Mouse (Mus musculus): Measurements from ENCODE around the gene Bcl2l1.
A peak's percentile ranks its signal among the peaks of the same experiment; 100 is the strongest.

Bcl2l1 gene

DNA sequence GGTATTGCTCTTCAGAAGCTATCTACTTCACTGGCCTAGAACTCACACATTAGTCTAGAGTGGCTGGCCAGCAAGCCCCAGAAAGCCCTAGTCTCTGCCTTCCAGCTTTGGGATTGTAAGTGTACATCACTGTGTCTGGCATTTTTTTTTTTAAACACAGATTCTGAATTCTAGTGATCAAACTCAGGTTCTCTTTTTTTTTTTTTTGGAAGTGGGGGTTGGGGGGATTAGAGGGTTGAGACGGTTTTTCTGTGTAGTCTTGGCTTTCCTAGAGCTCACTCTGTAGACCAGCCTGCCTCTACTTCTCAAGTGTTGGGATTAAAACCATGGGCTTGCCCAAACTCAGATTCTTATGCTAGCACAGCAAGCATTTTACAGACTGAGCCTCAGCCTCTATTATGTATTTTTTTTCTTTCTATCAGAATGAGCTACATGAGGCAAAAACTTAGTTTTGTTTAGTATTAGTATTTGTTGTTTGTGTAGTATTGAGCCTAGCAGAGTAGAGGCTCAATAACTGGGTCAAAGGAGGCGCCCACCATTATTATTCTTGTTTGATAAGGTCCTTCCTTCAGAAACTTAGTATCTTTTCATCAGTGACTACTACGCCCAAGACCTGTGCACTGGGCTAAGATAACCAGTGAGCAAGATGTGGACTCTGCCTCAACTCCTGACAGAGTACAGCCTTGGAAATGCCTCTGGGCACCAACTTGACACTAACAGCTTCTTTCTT, 6.9 kb downstream of the Bcl2l1 start:
- DNase-seq (ENCODE audit: low read depth), result no peak

- no peak for DNase-seq (ENCODE audit: low read depth)
These were observed 7.8 kb downstream of the Bcl2l1 start for GRCm38 (mm10) chr2:152823770-152824169.

- DNase-seq (ENCODE audit: low read depth), result no peak
These were observed 10.0 kb downstream of the Bcl2l1 start for GRCm38 (mm10) chr2:152821566-152821965.

- DNase-seq (ENCODE audit: low read depth), result no peak
These were observed 10.5 kb downstream of the Bcl2l1 start for GRCm38 (mm10) chr2:152821023-152821422.

- no peak for DNase-seq (ENCODE audit: low read depth)
These were observed 11.2 kb downstream of the Bcl2l1 start for GRCm38 (mm10) chr2:152820369-152820768.

DNA sequence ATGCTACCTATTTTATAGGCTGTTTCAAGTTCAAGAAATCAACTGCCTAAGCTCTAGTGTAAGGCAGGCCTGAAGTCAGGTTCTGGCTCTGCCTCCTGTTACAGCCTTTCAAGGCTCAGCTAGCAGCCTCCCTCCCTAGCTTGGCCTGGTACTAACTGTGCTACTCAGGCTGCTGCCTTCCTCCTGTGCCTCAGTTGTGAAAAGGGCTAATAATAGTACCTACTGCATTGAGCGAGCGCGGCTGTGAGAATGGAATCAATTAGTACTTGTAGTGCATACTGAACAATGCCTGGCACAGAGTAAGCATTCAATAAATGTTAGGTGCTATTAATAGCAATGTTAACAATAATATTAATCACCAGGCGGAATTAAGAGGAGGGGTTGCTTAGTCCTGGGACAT, 11.6 kb downstream of the Bcl2l1 start:
- DNase-seq (ENCODE audit: low read depth), result no peak

GRCm38 (mm10) chr2:152819097-152819624, 12.4 kb downstream of the Bcl2l1 start:
- no peak for DNase-seq (ENCODE audit: low read depth)

GRCm38 (mm10) chr2:152818679-152819078, 12.8 kb downstream of the Bcl2l1 start:
- no peak for DNase-seq (ENCODE audit: low read depth)

- DNase-seq (ENCODE audit: low read depth), result no peak
These were observed 13.8 kb downstream of the Bcl2l1 start for GRCm38 (mm10) chr2:152817596-152818291.

GRCm38 (mm10) chr2:152816657-152817348, 14.7 kb downstream of the Bcl2l1 start:
- DNase-seq (ENCODE audit: low read depth), result no peak

- DNase-seq (ENCODE audit: low read depth), result peak; percentile 34
These were observed 15.5 kb downstream of the Bcl2l1 start for GRCm38 (mm10) chr2:152815879-152816656.

GRCm38 (mm10) chr2:152814213-152814874, 17.2 kb downstream of the Bcl2l1 start:
- no peak for DNase-seq (ENCODE audit: low read depth)

GRCm38 (mm10) chr2:152813232-152813631, 18.3 kb downstream of the Bcl2l1 start:
- no peak for DNase-seq (ENCODE audit: low read depth)

GRCm38 (mm10) chr2:152811336-152812165, 20.0 kb downstream of the Bcl2l1 start:
- peak; percentile 30 for DNase-seq (ENCODE audit: low read depth)

GRCm38 (mm10) chr2:152810158-152810941, 21.2 kb downstream of the Bcl2l1 start:
- peak; percentile 63 for DNase-seq (ENCODE audit: low read depth)

DNA sequence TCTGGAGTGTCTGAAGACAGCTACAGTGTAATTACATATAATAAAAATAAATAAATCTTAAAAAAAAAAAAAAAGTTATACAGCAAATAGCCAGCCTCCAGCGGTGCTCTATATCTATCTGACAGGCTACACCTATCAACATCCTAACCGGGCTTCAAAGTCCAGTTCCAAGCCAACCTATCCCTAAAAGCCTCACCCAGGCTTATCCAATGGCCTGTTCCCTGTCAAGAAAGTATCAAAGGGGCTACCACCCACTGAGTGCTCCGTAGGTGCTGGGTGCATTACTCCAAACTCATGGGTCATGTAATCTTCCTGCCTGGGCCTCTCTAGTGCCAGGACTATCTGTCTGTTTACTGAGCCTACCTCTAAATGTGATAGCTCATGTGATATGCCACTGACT, 23.4 kb downstream of the Bcl2l1 start:
- no peak for DNase-seq (ENCODE audit: low read depth)

DNA sequence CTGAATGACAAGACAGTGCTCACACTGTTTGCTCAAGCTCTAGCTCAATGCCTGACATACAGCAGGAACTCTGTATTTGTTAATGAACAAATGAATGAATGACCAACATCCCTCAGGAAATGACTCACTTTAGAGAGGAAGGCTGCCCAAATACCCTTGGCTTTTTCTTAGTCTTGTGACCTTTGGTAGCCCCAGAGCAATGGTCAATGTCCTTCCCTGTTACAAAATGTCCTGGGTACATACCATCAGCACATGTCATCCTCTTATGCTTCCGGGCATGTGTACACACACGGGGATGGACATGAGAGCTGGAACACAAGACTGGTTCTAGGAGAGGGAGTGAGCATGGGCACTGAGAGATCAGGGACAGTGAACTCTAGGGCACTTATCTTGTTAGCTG, 25.5 kb downstream of the Bcl2l1 start:
- no peak for DNase-seq (ENCODE audit: low read depth)

- no peak for DNase-seq (ENCODE audit: low read depth)
These were observed 26.4 kb downstream of the Bcl2l1 start for GRCm38 (mm10) chr2:152805111-152805490.

GRCm38 (mm10) chr2:152804408-152805110, 27.0 kb downstream of the Bcl2l1 start:
- DNase-seq (ENCODE audit: low read depth), result no peak
